Mouse (Mus musculus) ES-Bruce4 (cell line): ENCODE measurements at regions not wholly inside any gene's neighbourhood (a gene's known extent, or its start where the extent isn't known, plus 50 kb on each side); places are given as distances from the start of the nearest gene placed in this dataset.
"Not testable (repeated sequence)": the region's sequence is repeated elsewhere in the genome, so short reads cannot be mapped to it uniquely, and the experiment has no call there.

Experiments used
- H3K27ac ChIP-seq: 2 replicates; pipeline ENCODE4 v1.5.1; 2012; ENCODE audit warnings: low read length, inconsistent platforms; ENCODE audit not compliant: insufficient read depth
- H3K27me3 ChIP-seq: 2 replicates; pipeline ENCODE4 v1.6.1; 2012; ENCODE audit warnings: mild to moderate bottlenecking, low read length, inconsistent platforms; ENCODE audit not compliant: control insufficient read depth, poor library complexity, insufficient read depth, severe bottlenecking
- H3K36me3 ChIP-seq: 2 replicates; pipeline ENCODE4 v1.6.1; 2012; ENCODE audit warnings: inconsistent platforms, mild to moderate bottlenecking, low read length, moderate library complexity; ENCODE audit not compliant: control insufficient read depth, poor library complexity, insufficient read depth, severe bottlenecking
- H3K4me1 ChIP-seq: one replicate; pipeline ENCODE4 v1.8.1; 2011; ENCODE audit warnings: low read length; ENCODE audit not compliant: control insufficient read depth, insufficient read depth
- H3K4me3 ChIP-seq: 2 replicates; pipeline ENCODE4 v1.5.1; 2011; ENCODE audit warnings: low read depth, mild to moderate bottlenecking, low read length
- H3K9ac ChIP-seq: 2 replicates; pipeline ENCODE4 v1.6.1; 2012; ENCODE audit warnings: low read depth, mild to moderate bottlenecking, inconsistent platforms; ENCODE audit not compliant: poor library complexity, severe bottlenecking
- H3K9me3 ChIP-seq: replicated peaks from 2 replicates; pipeline ENCODE4 v1.6.1; 2012; ENCODE audit warnings: mild to moderate bottlenecking, low read length, inconsistent platforms; ENCODE audit not compliant: control insufficient read depth, poor library complexity, insufficient read depth, severe bottlenecking
- CTCF ChIP-seq: IDR thresholded peaks from one replicate; pipeline ENCODE4 v1.8.1; 2011; ENCODE audit warnings: low read depth, low read length
- EP300 ChIP-seq: IDR thresholded peaks from 2 replicates; pipeline ENCODE4 v1.6.1; 2011; ENCODE audit warnings: low read depth, low read length; ENCODE audit not compliant: insufficient read depth
- POLR2A ChIP-seq: IDR thresholded peaks from one replicate; pipeline ENCODE4 v1.8.1; 2011; ENCODE audit warnings: low read length; ENCODE audit not compliant: insufficient read depth

DNA sequence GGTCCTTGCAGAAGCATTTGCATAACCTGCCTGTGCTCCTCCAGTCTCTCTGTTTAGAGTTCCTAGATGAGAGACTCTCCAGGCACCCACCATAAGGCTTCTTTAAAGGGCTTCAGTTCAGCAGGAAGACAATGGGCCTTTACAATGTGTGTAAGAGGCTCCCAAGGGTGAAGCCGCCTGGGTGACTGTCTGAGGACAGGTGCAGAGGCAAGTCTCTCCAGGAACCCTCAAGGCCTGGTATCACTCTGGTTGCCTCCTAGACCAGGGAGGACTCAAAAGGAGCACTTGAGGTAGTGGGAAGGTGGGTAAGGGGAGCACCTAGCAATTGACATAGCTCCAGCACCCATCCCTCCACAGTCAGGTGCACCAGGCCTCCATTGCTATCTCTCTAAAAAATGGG, 55.8 kb upstream of the Irx2 start:
- no peak overlapping the region for H3K27ac ChIP-seq
- H3K36me3 ChIP-seq: no peaks in the 10 kb centered on the region
- TF ChIP-seq POLR2A (no peak), EP300 (no peak), CTCF (no peak)
- no peaks in the 10 kb centered on the region for H3K9me3 ChIP-seq
- H3K27me3 ChIP-seq: no peaks in the 10 kb centered on the region
- no peak overlapping the region for H3K4me3 ChIP-seq
- no peak overlapping the region for H3K9ac ChIP-seq
- H3K4me1 ChIP-seq: no peaks in the 10 kb centered on the region

DNA sequence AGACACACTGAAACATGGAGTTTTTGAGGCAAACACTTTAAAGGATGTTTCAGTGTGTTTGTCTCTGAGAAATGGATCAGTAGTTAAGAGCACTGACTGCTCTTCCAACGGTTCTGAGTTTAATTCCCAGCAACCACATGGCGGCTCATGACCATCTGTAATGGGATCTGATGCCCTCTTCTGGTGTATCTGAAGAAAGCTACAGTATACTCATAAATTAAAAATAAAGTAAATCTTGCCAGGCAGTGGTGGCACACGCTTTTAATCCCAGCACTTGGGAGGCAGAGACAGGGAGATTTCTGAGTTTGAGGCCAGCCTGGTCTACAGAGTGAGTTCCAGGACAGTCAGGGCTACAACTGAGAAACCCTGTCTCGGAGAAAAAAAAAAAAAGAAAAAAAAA, 54.5 kb upstream of the Irx2 start:
- not testable (repeated sequence) for H3K36me3 ChIP-seq, H3K4me1 ChIP-seq, H3K27ac ChIP-seq, H3K9me3 ChIP-seq, H3K4me3 ChIP-seq, H3K27me3 ChIP-seq, H3K9ac ChIP-seq

DNA sequence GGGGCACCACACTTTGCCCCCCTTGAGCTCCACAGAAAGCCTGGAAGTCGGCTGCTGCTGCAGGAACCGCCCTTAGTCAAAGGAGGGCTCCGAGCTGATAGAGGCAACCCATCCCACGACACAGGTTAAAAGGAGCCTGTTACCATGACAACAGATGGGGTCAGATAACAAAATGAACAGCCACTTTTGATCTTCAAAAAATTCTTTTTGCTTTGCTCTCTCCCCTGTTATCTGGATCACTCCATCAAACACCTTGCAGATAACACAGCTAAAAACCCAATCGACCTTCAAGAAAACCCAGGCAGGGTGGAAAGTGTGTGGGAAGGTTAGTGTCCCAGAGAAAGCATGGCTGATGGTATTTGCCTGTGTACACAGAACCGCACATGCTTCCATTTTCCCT, 52.1 kb upstream of the Irx2 start:
- no peaks in the 10 kb centered on the region for H3K27me3 ChIP-seq
- no peaks in the 10 kb centered on the region for H3K36me3 ChIP-seq
- H3K9ac ChIP-seq: no peak overlapping the region
- no peak overlapping the region for H3K4me3 ChIP-seq
- no peak overlapping the region for H3K27ac ChIP-seq
- TF ChIP-seq POLR2A: no peak
- no peak for TF ChIP-seq EP300
- no peak for TF ChIP-seq CTCF
- no peaks in the 10 kb centered on the region for H3K4me1 ChIP-seq
- H3K9me3 ChIP-seq: no peaks in the 10 kb centered on the region

DNA sequence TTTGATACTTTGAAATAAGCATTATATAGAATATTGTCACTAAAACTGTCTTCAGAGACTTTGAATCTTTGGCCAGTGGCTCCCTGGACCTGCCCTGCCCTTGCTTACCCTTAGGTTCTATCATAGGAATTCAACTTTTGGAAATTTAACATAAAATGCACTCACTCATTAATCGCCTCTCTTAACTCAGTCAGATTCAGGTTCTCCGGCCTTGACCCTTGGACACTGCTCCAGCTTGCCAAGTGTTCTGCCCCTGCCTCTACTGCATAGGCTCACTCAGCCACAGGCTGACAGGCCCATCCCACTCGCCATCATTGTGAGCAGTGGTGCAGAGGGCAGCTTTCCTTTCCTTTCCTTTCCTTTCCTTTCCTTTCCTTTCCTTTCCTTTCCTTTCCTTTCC, 50.2 kb upstream of the Irx2 start:
- Histone ChIP-seq H3K9me3 (no peaks in the 10 kb centered on the region), H3K27ac (no peak overlapping the region), H3K4me1 (no peaks in the 10 kb centered on the region), H3K36me3 (no peaks in the 10 kb centered on the region), H3K27me3 (no peaks in the 10 kb centered on the region), H3K9ac (no peak overlapping the region), H3K4me3 (no peak overlapping the region)
- TF ChIP-seq CTCF: no peak
- no peak for TF ChIP-seq EP300
- TF ChIP-seq POLR2A: no peak
